Mouse (Mus musculus) lung, embryonic 16.5 days (tissue): ENCODE data around the gene Nkx2-1. TPM values are rescaled to one million over a fixed set of nuclear protein-coding genes. Genes with fewer than 3 reads are reported as not detected.

Experiments
- ATAC-seq: fragments of 200-750 bp; cut with Nextera tagmentation; 2 replicates; pipeline ENCODE4 v1.8.0; 2017; ENCODE audit warnings: low read depth, mild to moderate bottlenecking, moderate library complexity
- H3K27ac ChIP-seq: fragments of 300-500 bp; sonication (generic); 2 replicates; pipeline ENCODE4 v1.5.1; 2014; ENCODE audit warnings: mild to moderate bottlenecking, control low read depth, low read length
- H3K27me3 ChIP-seq: fragments of 300-500 bp; sonication (generic); 2 replicates; pipeline ENCODE4 v1.6.1; 2014; ENCODE audit warnings: low read depth, low read length, mixed read lengths; ENCODE audit not compliant: control insufficient read depth, insufficient read depth
- H3K36me3 ChIP-seq: fragments of 300-500 bp; sonication (generic); 2 replicates; pipeline ENCODE4 v1.6.1; 2014; ENCODE audit warnings: low read length; ENCODE audit not compliant: control insufficient read depth, insufficient read depth
- H3K4me1 ChIP-seq: fragments of 300-500 bp; sonication (generic); replicated peaks from 2 replicates; pipeline ENCODE4 v1.6.1; 2014; ENCODE audit warnings: low read length, mixed read lengths; ENCODE audit not compliant: control insufficient read depth, insufficient read depth
- H3K4me2 ChIP-seq: fragments of 300-500 bp; sonication (generic); 2 replicates; pipeline ENCODE4 v1.6.1; 2014; ENCODE audit warnings: low read depth, low read length, control low read depth
- H3K4me3 ChIP-seq: fragments of 300-500 bp; sonication (generic); 2 replicates; pipeline ENCODE4 v1.5.1; 2014; ENCODE audit warnings: mild to moderate bottlenecking, low read length, control low read depth
- H3K9ac ChIP-seq: fragments of 300-500 bp; sonication (generic); 2 replicates; pipeline ENCODE4 v1.6.1; 2014; ENCODE audit warnings: low read length, control low read depth
- H3K9me3 ChIP-seq: fragments of 300-500 bp; sonication (generic); 2 replicates; pipeline ENCODE4 v1.6.1; 2016; ENCODE audit warnings: low read length; ENCODE audit not compliant: control insufficient read depth
- WGBS: fragments of 180-500 bp; shearing (Covaris S2); extraction: QIAGEN DNeasy Blood & Tissue Kit; methylation state at CpG from one replicate; pipeline ENCODE4 v1.1.7; 2014; 5-methylcytosine and 5-hydroxymethylcytosine counted together
- polyA plus RNA-seq: library from polyadenylated mRNA; unstranded; fragments of >200 nt; fragmentation: Nextera tagmentation; extraction: Ambion mirVana; gene quantifications from 2 replicates; pipeline ENCODE4 v1.2.1, GENCODE M21; 2015

Nkx2-1 gene
- polyA plus RNA-seq: 74.8 and 91.7 TPM in 2 replicates

- no peaks in the 10 kb centered on the region for H3K36me3 ChIP-seq
- no peak for ATAC-seq
- peak within 1 kb of the TSS; percentile 83 for H3K9ac ChIP-seq
- 1% methylated on average over 11 of the region's 11 CpGs for WGBS
- peak within 1 kb of the TSS; percentile 47 for H3K4me2 ChIP-seq
- H3K4me3 ChIP-seq: peak within 1 kb of the TSS; percentile 62
- peaks cover 77% of the 10 kb centered on the region for H3K27me3 ChIP-seq
- 0 out of 2 replicates have a peak, but pooled peaks cover 3% of the 10 kb centered on the region for H3K4me1 ChIP-seq
- H3K9me3 ChIP-seq: no peaks in the 10 kb centered on the region
- peak within 1 kb of the TSS; percentile 97 for H3K27ac ChIP-seq
These were observed at the start of gene Nkx2-1 for GRCm38 (mm10) chr12:56536884-56537265. TSS of gene Nkx2-1 (minus strand) at chr12:56536908.

GRCm38 (mm10) chr12:56541068-56541467 lies 4.4 kb upstream of the Nkx2-1 start:
- 2% methylated on average over 14 of the region's 14 CpGs for WGBS
- Histone ChIP-seq H3K9ac (0 out of 2 replicates have a peak overlapping the region, but pooled peaks have one; percentile 33), H3K9me3 (no peaks in the 10 kb centered on the region), H3K4me2 (peak overlapping the region; percentile 31), H3K27me3 (peaks cover 44% of the 10 kb centered on the region), H3K4me3 (peak overlapping the region; percentile 10), H3K27ac (0 out of 2 replicates have a peak overlapping the region, but pooled peaks have one; percentile 1), H3K4me1 (0 out of 2 replicates have a peak, but pooled peaks cover 3% of the 10 kb centered on the region), H3K36me3 (no peaks in the 10 kb centered on the region)
- peak; percentile 52; the same call in 1 of the 2 replicates for ATAC-seq

GRCm38 (mm10) chr12:56540591-56540990 lies 3.9 kb upstream of the Nkx2-1 start:
- no peak overlapping the region for H3K27ac ChIP-seq
- 0 out of 2 replicates have a peak, but pooled peaks cover 3% of the 10 kb centered on the region for H3K4me1 ChIP-seq
- ATAC-seq: no peak
- H3K4me3 ChIP-seq: peak overlapping the region; percentile 10
- no peaks in the 10 kb centered on the region for H3K36me3 ChIP-seq
- H3K27me3 ChIP-seq: peaks cover 48% of the 10 kb centered on the region
- WGBS: 4% methylated on average over 10 of the region's 10 CpGs
- H3K4me2 ChIP-seq: peak overlapping the region; percentile 31
- no peaks in the 10 kb centered on the region for H3K9me3 ChIP-seq
- peak overlapping the region; percentile 33; the same call in 1 of the 2 replicates for H3K9ac ChIP-seq

- peaks cover 65% of the 10 kb centered on the region for H3K27me3 ChIP-seq
- H3K4me3 ChIP-seq: peak overlapping the region; percentile 15; the same call in 1 of the 2 replicates
- H3K9me3 ChIP-seq: no peaks in the 10 kb centered on the region
- H3K9ac ChIP-seq: peak overlapping the region; percentile 83
- peak overlapping the region; percentile 97 for H3K27ac ChIP-seq
- no peaks in the 10 kb centered on the region for H3K36me3 ChIP-seq
- H3K4me1 ChIP-seq: 0 out of 2 replicates have a peak, but pooled peaks cover 3% of the 10 kb centered on the region
- whole genome bisulfite sequencing: 1% methylated on average over 3 of the region's 3 CpGs
- peak overlapping the region; percentile 47 for H3K4me2 ChIP-seq
- ATAC-seq: no peak
These were observed 1.9 kb upstream of the Nkx2-1 start for GRCm38 (mm10) chr12:56538601-56539000.

- no peak for ATAC-seq
- H3K4me3 ChIP-seq: peak overlapping the region; percentile 62
- peak overlapping the region; percentile 47 for H3K4me2 ChIP-seq
- H3K9ac ChIP-seq: peak overlapping the region; percentile 83
- H3K4me1 ChIP-seq: 0 out of 2 replicates have a peak, but pooled peaks cover 3% of the 10 kb centered on the region
- H3K36me3 ChIP-seq: no peaks in the 10 kb centered on the region
- H3K27me3 ChIP-seq: peaks cover 72% of the 10 kb centered on the region
- 0% methylated on average over 6 of the region's 6 CpGs for WGBS
- no peaks in the 10 kb centered on the region for H3K9me3 ChIP-seq
- H3K27ac ChIP-seq: peak overlapping the region; percentile 97
These were observed 1.2 kb upstream of the Nkx2-1 start for GRCm38 (mm10) chr12:56537931-56538330.

- H3K4me2 ChIP-seq: peak overlapping the region; percentile 47
- H3K9ac ChIP-seq: peak overlapping the region; percentile 83
- no peaks in the 10 kb centered on the region for H3K9me3 ChIP-seq
- H3K4me1 ChIP-seq: 0 out of 2 replicates have a peak, but pooled peaks cover 3% of the 10 kb centered on the region
- H3K4me3 ChIP-seq: peak overlapping the region; percentile 62
- peak; percentile 13; the same call in 1 of the 2 replicates for ATAC-seq
- peak overlapping the region; percentile 97 for H3K27ac ChIP-seq
- peaks cover 73% of the 10 kb centered on the region for H3K27me3 ChIP-seq
- 1% methylated on average over 19 of the region's 19 CpGs for WGBS
- H3K36me3 ChIP-seq: no peaks in the 10 kb centered on the region
These were observed 634 bp upstream of the Nkx2-1 start for GRCm38 (mm10) chr12:56537342-56537741.

GRCm38 (mm10) chr12:56536174-56536883 lies 379 bp downstream of the Nkx2-1 start:
- Histone ChIP-seq H3K9me3 (no peaks in the 10 kb centered on the region), H3K4me1 (0 out of 2 replicates have a peak, but pooled peaks cover 3% of the 10 kb centered on the region), H3K27ac (peak overlapping the region; percentile 97), H3K4me2 (peak overlapping the region; percentile 47), H3K4me3 (peak overlapping the region; percentile 62), H3K27me3 (peaks cover 77% of the 10 kb centered on the region), H3K9ac (peak overlapping the region; percentile 83), H3K36me3 (no peaks in the 10 kb centered on the region)
- WGBS: 1% methylated on average over 44 of the region's 44 CpGs
- ATAC-seq: peak; percentile 16

GRCm38 (mm10) chr12:56535411-56536173 lies 1.1 kb downstream of the Nkx2-1 start:
- 0 out of 2 replicates have a peak, but pooled peaks cover 2% of the 10 kb centered on the region for H3K4me1 ChIP-seq
- peaks cover 82% of the 10 kb centered on the region for H3K27me3 ChIP-seq
- H3K36me3 ChIP-seq: no peaks in the 10 kb centered on the region
- peak overlapping the region; percentile 47; the same call in 1 of the 2 replicates for H3K4me2 ChIP-seq
- H3K27ac ChIP-seq: peak overlapping the region; percentile 97
- peak overlapping the region; percentile 62 for H3K4me3 ChIP-seq
- ATAC-seq: peak; percentile 69
- H3K9ac ChIP-seq: peak overlapping the region; percentile 83
- 0% methylated on average over 16 of the region's 36 CpGs for WGBS
- H3K9me3 ChIP-seq: no peaks in the 10 kb centered on the region
